Mouse (Mus musculus) liver, adult 2 months (tissue): ENCODE data around the gene Gm42906.

Source experiments
- CTCF ChIP-seq: fragments of 200-500 bp; IDR thresholded peaks from 2 replicates; pipeline ENCODE4 v1.5.1; 2011; ENCODE audit warnings: low read depth, low read length, control low read depth
- POLR2A ChIP-seq: fragments of 200-500 bp; IDR thresholded peaks from 2 replicates; pipeline ENCODE4 v1.6.1; 2011; ENCODE audit warnings: low read length, control low read depth; ENCODE audit not compliant: insufficient read depth; ENCODE audit errors: extremely low read depth

DNA sequence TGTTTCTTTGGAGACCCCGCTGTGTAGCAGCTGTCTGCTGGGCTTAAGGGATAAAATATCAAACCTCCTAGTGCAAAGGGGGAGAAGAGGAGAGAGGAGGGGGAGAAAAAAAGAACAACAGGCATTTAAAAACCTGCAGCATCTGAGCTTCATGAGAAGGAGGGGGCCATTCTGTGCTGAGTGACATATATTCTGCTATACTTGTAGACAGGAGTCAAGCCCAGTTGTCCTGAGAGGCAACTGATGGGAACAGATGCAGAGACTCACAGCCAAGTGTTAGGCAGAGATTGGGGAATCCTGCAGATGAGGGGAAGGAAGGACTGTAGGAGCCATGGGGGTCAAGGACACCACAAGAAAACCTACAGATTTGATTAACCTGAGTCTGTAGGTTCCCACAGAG lies 141.6 kb downstream of the Gm42906 start:
- TF ChIP-seq CTCF: no peak
- TF ChIP-seq POLR2A: no peak
